Mouse (Mus musculus): ENCODE measurements around the gene Thsd7a. TPM values are rescaled to one million over a fixed set of nuclear protein-coding genes. Genes with fewer than 3 reads are reported as not detected.

Thsd7a gene
- polyA plus RNA-seq, 1 experiment from 2014 or later = 5.2 TPM

- no peaks in the 10 kb centered on the region for H3K27me3 ChIP-seq
- ATAC-seq (ENCODE audit: insufficient number of reproducible peaks, low FRiP score, low TSS enrichment, low read depth) = no peak
- H3K4me3 ChIP-seq (replicated peaks) = no peak overlapping the region
- H3K4me1 ChIP-seq = no peaks in the 10 kb centered on the region
- no peak overlapping the region for H3K9ac ChIP-seq
- 42% methylated on average over 1 of the region's 1 CpGs for WGBS
- no peaks in the 10 kb centered on the region for H3K9me3 ChIP-seq (replicated peaks)
- no peak overlapping the region for H3K4me2 ChIP-seq (replicated peaks)
- no peaks in the 10 kb centered on the region for H3K36me3 ChIP-seq
- no peak overlapping the region for H3K27ac ChIP-seq (replicated peaks)
These were observed 99.6 kb downstream of the Thsd7a start for GRCm38 (mm10) chr6:12649633-12650032.

GRCm38 (mm10) chr6:12628637-12629246, 120.5 kb downstream of the Thsd7a start:
- Histone ChIP-seq H3K27ac (replicated peaks) (no peak overlapping the region), H3K4me2 (replicated peaks) (no peak overlapping the region), H3K9ac (no peak overlapping the region), H3K36me3 (no peaks in the 10 kb centered on the region), H3K27me3 (no peaks in the 10 kb centered on the region), H3K9me3 (replicated peaks) (no peaks in the 10 kb centered on the region), H3K4me1 (no peaks in the 10 kb centered on the region), H3K4me3 (replicated peaks) (no peak overlapping the region)
- no peak for ATAC-seq (ENCODE audit: insufficient number of reproducible peaks, low FRiP score, low TSS enrichment, low read depth)
- 82% methylated on average over 11 of the region's 11 CpGs for WGBS

- Histone ChIP-seq H3K4me3 (replicated peaks) (no peak overlapping the region), H3K27ac (replicated peaks) (no peak overlapping the region), H3K36me3 (no peaks in the 10 kb centered on the region), H3K9ac (no peak overlapping the region), H3K4me2 (replicated peaks) (no peak overlapping the region), H3K9me3 (replicated peaks) (no peaks in the 10 kb centered on the region), H3K4me1 (no peaks in the 10 kb centered on the region), H3K27me3 (no peaks in the 10 kb centered on the region)
- ATAC-seq (ENCODE audit: insufficient number of reproducible peaks, low FRiP score, low TSS enrichment, low read depth) = no peak
- 89% methylated on average over 13 of the region's 13 CpGs for WGBS
These were observed 142.5 kb downstream of the Thsd7a start for GRCm38 (mm10) chr6:12606638-12607246.

- no peak overlapping the region for H3K9ac ChIP-seq
- H3K4me1 ChIP-seq = no peaks in the 10 kb centered on the region
- no peaks in the 10 kb centered on the region for H3K36me3 ChIP-seq
- H3K4me2 ChIP-seq (replicated peaks) = no peak overlapping the region
- no peaks in the 10 kb centered on the region for H3K27me3 ChIP-seq
- H3K9me3 ChIP-seq (replicated peaks) = no peaks in the 10 kb centered on the region
- H3K4me3 ChIP-seq (replicated peaks) = no peak overlapping the region
- ATAC-seq (ENCODE audit: insufficient number of reproducible peaks, low FRiP score, low TSS enrichment, low read depth) = no peak
- no peak overlapping the region for H3K27ac ChIP-seq (replicated peaks)
- 33% methylated on average over 2 of the region's 2 CpGs for WGBS
These were observed 146.3 kb downstream of the Thsd7a start for GRCm38 (mm10) chr6:12602927-12603326.

GRCm38 (mm10) chr6:12602161-12602560, 147.0 kb downstream of the Thsd7a start:
- H3K9me3 ChIP-seq (replicated peaks) = no peaks in the 10 kb centered on the region
- no peak overlapping the region for H3K27ac ChIP-seq (replicated peaks)
- no peak overlapping the region for H3K4me3 ChIP-seq (replicated peaks)
- ATAC-seq (ENCODE audit: insufficient number of reproducible peaks, low FRiP score, low TSS enrichment, low read depth) = no peak
- H3K9ac ChIP-seq = no peak overlapping the region
- H3K27me3 ChIP-seq = no peaks in the 10 kb centered on the region
- H3K4me2 ChIP-seq (replicated peaks) = no peak overlapping the region
- WGBS = 78% methylated on average over 4 of the region's 4 CpGs
- H3K4me1 ChIP-seq = no peaks in the 10 kb centered on the region
- H3K36me3 ChIP-seq = no peaks in the 10 kb centered on the region

- H3K9me3 ChIP-seq (replicated peaks) = no peaks in the 10 kb centered on the region
- H3K9ac ChIP-seq = no peak overlapping the region
- H3K36me3 ChIP-seq = no peaks in the 10 kb centered on the region
- H3K27ac ChIP-seq (replicated peaks) = no peak overlapping the region
- 73% methylated on average over 4 of the region's 4 CpGs for WGBS
- no peak overlapping the region for H3K4me2 ChIP-seq (replicated peaks)
- no peaks in the 10 kb centered on the region for H3K27me3 ChIP-seq
- no peak for ATAC-seq (ENCODE audit: insufficient number of reproducible peaks, low FRiP score, low TSS enrichment, low read depth)
- no peak overlapping the region for H3K4me3 ChIP-seq (replicated peaks)
- H3K4me1 ChIP-seq = no peaks in the 10 kb centered on the region
These were observed 164.8 kb downstream of the Thsd7a start for GRCm38 (mm10) chr6:12584456-12584855.

- Histone ChIP-seq H3K4me1 (no peaks in the 10 kb centered on the region), H3K27ac (replicated peaks) (no peak overlapping the region), H3K9me3 (replicated peaks) (no peaks in the 10 kb centered on the region), H3K27me3 (no peaks in the 10 kb centered on the region), H3K36me3 (no peaks in the 10 kb centered on the region), H3K4me3 (replicated peaks) (no peak overlapping the region), H3K4me2 (replicated peaks) (no peak overlapping the region), H3K9ac (no peak overlapping the region)
- ATAC-seq (ENCODE audit: insufficient number of reproducible peaks, low FRiP score, low TSS enrichment, low read depth) = no peak
- 60% methylated on average over 3 of the region's 3 CpGs for WGBS
These were observed 168.1 kb downstream of the Thsd7a start for GRCm38 (mm10) chr6:12581143-12581542.

GRCm38 (mm10) chr6:12575619-12576216, 173.5 kb downstream of the Thsd7a start:
- H3K4me1 ChIP-seq = no peaks in the 10 kb centered on the region
- H3K9ac ChIP-seq = no peak overlapping the region
- WGBS = 69% methylated on average over 6 of the region's 6 CpGs
- no peak overlapping the region for H3K4me2 ChIP-seq (replicated peaks)
- H3K27ac ChIP-seq (replicated peaks) = no peak overlapping the region
- no peak overlapping the region for H3K4me3 ChIP-seq (replicated peaks)
- ATAC-seq (ENCODE audit: insufficient number of reproducible peaks, low FRiP score, low TSS enrichment, low read depth) = no peak
- H3K9me3 ChIP-seq (replicated peaks) = no peaks in the 10 kb centered on the region
- H3K27me3 ChIP-seq = no peaks in the 10 kb centered on the region
- H3K36me3 ChIP-seq = no peaks in the 10 kb centered on the region

GRCm38 (mm10) chr6:12572202-12572601, 177.0 kb downstream of the Thsd7a start:
- no peak overlapping the region for H3K27ac ChIP-seq (replicated peaks)
- no peaks in the 10 kb centered on the region for H3K36me3 ChIP-seq
- no peaks in the 10 kb centered on the region for H3K4me1 ChIP-seq
- 80% methylated on average over 5 of the region's 5 CpGs for WGBS
- H3K27me3 ChIP-seq = no peaks in the 10 kb centered on the region
- H3K9me3 ChIP-seq (replicated peaks) = no peaks in the 10 kb centered on the region
- no peak for ATAC-seq (ENCODE audit: insufficient number of reproducible peaks, low FRiP score, low TSS enrichment, low read depth)
- no peak overlapping the region for H3K4me3 ChIP-seq (replicated peaks)
- H3K4me2 ChIP-seq (replicated peaks) = no peak overlapping the region
- H3K9ac ChIP-seq = no peak overlapping the region

GRCm38 (mm10) chr6:12565136-12565535, 184.1 kb downstream of the Thsd7a start:
- Histone ChIP-seq H3K27ac (replicated peaks) (no peak overlapping the region), H3K27me3 (no peaks in the 10 kb centered on the region), H3K36me3 (no peaks in the 10 kb centered on the region), H3K9me3 (replicated peaks) (no peaks in the 10 kb centered on the region), H3K4me3 (replicated peaks) (no peak overlapping the region), H3K4me1 (no peaks in the 10 kb centered on the region), H3K9ac (no peak overlapping the region), H3K4me2 (replicated peaks) (no peak overlapping the region)
- 73% methylated on average over 4 of the region's 4 CpGs for WGBS
- no peak for ATAC-seq (ENCODE audit: insufficient number of reproducible peaks, low FRiP score, low TSS enrichment, low read depth)

- no peak overlapping the region for H3K27ac ChIP-seq (replicated peaks)
- no peak overlapping the region for H3K4me3 ChIP-seq (replicated peaks)
- no peaks in the 10 kb centered on the region for H3K9me3 ChIP-seq (replicated peaks)
- no peak overlapping the region for H3K4me2 ChIP-seq (replicated peaks)
- no peaks in the 10 kb centered on the region for H3K4me1 ChIP-seq
- WGBS = 80% methylated on average over 3 of the region's 3 CpGs
- no peak overlapping the region for H3K9ac ChIP-seq
- ATAC-seq (ENCODE audit: insufficient number of reproducible peaks, low FRiP score, low TSS enrichment, low read depth) = no peak
- H3K27me3 ChIP-seq = no peaks in the 10 kb centered on the region
- H3K36me3 ChIP-seq = no peaks in the 10 kb centered on the region
These were observed 186.9 kb downstream of the Thsd7a start for GRCm38 (mm10) chr6:12562336-12562735.

GRCm38 (mm10) chr6:12560500-12560899, 188.7 kb downstream of the Thsd7a start:
- no peak for ATAC-seq (ENCODE audit: insufficient number of reproducible peaks, low FRiP score, low TSS enrichment, low read depth)
- no peaks in the 10 kb centered on the region for H3K4me1 ChIP-seq
- no peaks in the 10 kb centered on the region for H3K9me3 ChIP-seq (replicated peaks)
- 70% methylated on average over 2 of the region's 2 CpGs for WGBS
- no peak overlapping the region for H3K9ac ChIP-seq
- H3K27ac ChIP-seq (replicated peaks) = no peak overlapping the region
- no peaks in the 10 kb centered on the region for H3K27me3 ChIP-seq
- H3K4me2 ChIP-seq (replicated peaks) = no peak overlapping the region
- no peaks in the 10 kb centered on the region for H3K36me3 ChIP-seq
- no peak overlapping the region for H3K4me3 ChIP-seq (replicated peaks)

All from embryonic facial prominence, embryonic 15.5 days (tissue).